Mouse (Mus musculus) forebrain, embryonic 16.5 days (tissue): ENCODE results near the gene Cyb5rl. TPM values are rescaled to one million over a fixed set of nuclear protein-coding genes. Genes with fewer than 3 reads are reported as not detected.
"Not testable (repeated sequence)": the region's sequence is repeated elsewhere in the genome, so short reads cannot be mapped to it uniquely, and the experiment has no call there.

Experiments
- ATAC-seq: fragments of 200-750 bp; cut with Nextera tagmentation; 2 replicates; pipeline ENCODE4 v1.8.0; 2017; ENCODE audit warnings: mild to moderate bottlenecking, moderate library complexity
- H3K27ac ChIP-seq: fragments of 300-500 bp; sonication (generic); 2 replicates; pipeline ENCODE4 v1.5.1; 2014; ENCODE audit warnings: low read length, control low read depth
- H3K27me3 ChIP-seq: fragments of 300-500 bp; sonication (generic); replicated peaks from 2 replicates; pipeline ENCODE4 v1.6.1; 2014; ENCODE audit warnings: low read length; ENCODE audit not compliant: control insufficient read depth, insufficient read depth
- H3K36me3 ChIP-seq: fragments of 300-500 bp; sonication (generic); 2 replicates; pipeline ENCODE4 v1.6.1; 2014; ENCODE audit not compliant: control insufficient read depth, insufficient read depth
- H3K4me1 ChIP-seq: fragments of 300-500 bp; sonication (generic); replicated peaks from 2 replicates; pipeline ENCODE4 v1.6.1; 2014; ENCODE audit warnings: low read length; ENCODE audit not compliant: control insufficient read depth, insufficient read depth
- H3K4me2 ChIP-seq: fragments of 300-500 bp; sonication (generic); 2 replicates; pipeline ENCODE4 v1.6.1; 2014; ENCODE audit warnings: mild to moderate bottlenecking, low read length, control low read depth
- H3K4me3 ChIP-seq: fragments of 300-500 bp; sonication (generic); replicated peaks from 2 replicates; pipeline ENCODE4 v1.5.1; 2014; ENCODE audit warnings: mild to moderate bottlenecking, low read length, control low read depth
- H3K9ac ChIP-seq: fragments of 300-500 bp; sonication (generic); replicated peaks from 2 replicates; pipeline ENCODE4 v1.6.1; 2014; ENCODE audit warnings: low read depth, low read length, control low read depth
- H3K9me3 ChIP-seq: fragments of 300-500 bp; sonication (generic); 2 replicates; pipeline ENCODE4 v1.6.1; 2016; ENCODE audit warnings: low read length; ENCODE audit not compliant: control insufficient read depth
- WGBS: fragments of 180-500 bp; shearing (Covaris S2); extraction: QIAGEN DNeasy Blood & Tissue Kit; methylation state at CpG from one replicate; pipeline ENCODE4 v1.1.7; 2014; 5-methylcytosine and 5-hydroxymethylcytosine counted together
- polyA plus RNA-seq: library from polyadenylated mRNA; unstranded; fragments of >200 nt; fragmentation: Nextera tagmentation; extraction: Ambion mirVana; gene quantifications from 2 replicates; pipeline ENCODE4 v1.2.1, GENCODE M21; 2015

Cyb5rl gene
- polyA plus RNA-seq, 1 experiment from 2014 or later: 4.0 TPM

GRCm38 (mm10) chr4:107096043-107096442 lies 29.3 kb downstream of the Cyb5rl start:
- ATAC-seq: no peak
- H3K9me3 ChIP-seq: no peaks in the 10 kb centered on the region
- 36% methylated on average over 6 of the region's 6 CpGs for WGBS
- no peak overlapping the region for H3K9ac ChIP-seq
- H3K27me3 ChIP-seq: no peaks in the 10 kb centered on the region
- no peak overlapping the region for H3K4me2 ChIP-seq
- H3K27ac ChIP-seq: no peak overlapping the region
- no peak overlapping the region for H3K4me3 ChIP-seq
- H3K36me3 ChIP-seq: no peaks in the 10 kb centered on the region
- H3K4me1 ChIP-seq: peaks cover 2% of the 10 kb centered on the region; the same call in 1 of the 2 replicates

GRCm38 (mm10) chr4:107096841-107097373 lies 30.1 kb downstream of the Cyb5rl start, which contains the start of gene Cdcp2:
TSS of gene Cdcp2 (plus strand) at chr4:107096891.
- no peaks in the 10 kb centered on the region for H3K27me3 ChIP-seq
- H3K9ac ChIP-seq: no peak within 1 kb of the TSS
- no peaks in the 10 kb centered on the region for H3K36me3 ChIP-seq
- no peak within 1 kb of the TSS for H3K27ac ChIP-seq
- no peak within 1 kb of the TSS for H3K4me2 ChIP-seq
- ATAC-seq: no peak
- H3K4me3 ChIP-seq: no peak within 1 kb of the TSS
- H3K9me3 ChIP-seq: no peaks in the 10 kb centered on the region
- peaks cover 2% of the 10 kb centered on the region; the same call in 1 of the 2 replicates for H3K4me1 ChIP-seq
- 55% methylated on average over 16 of the region's 16 CpGs for WGBS

- no peak overlapping the region for H3K27ac ChIP-seq
- no peak overlapping the region for H3K9ac ChIP-seq
- H3K9me3 ChIP-seq: no peaks in the 10 kb centered on the region
- no peak for ATAC-seq
- WGBS: 64% methylated on average over 15 of the region's 15 CpGs
- no peak overlapping the region for H3K4me2 ChIP-seq
- no peaks in the 10 kb centered on the region for H3K27me3 ChIP-seq
- no peak overlapping the region for H3K4me3 ChIP-seq
- H3K4me1 ChIP-seq: peaks cover 2% of the 10 kb centered on the region; the same call in 1 of the 2 replicates
- no peaks in the 10 kb centered on the region for H3K36me3 ChIP-seq
These were observed 31.1 kb downstream of the Cyb5rl start for GRCm38 (mm10) chr4:107097871-107098270.

- H3K9me3 ChIP-seq: no peaks in the 10 kb centered on the region
- 87% methylated on average over 10 of the region's 10 CpGs for WGBS
- H3K4me1 ChIP-seq: peaks cover 2% of the 10 kb centered on the region; the same call in 1 of the 2 replicates
- H3K9ac ChIP-seq: no peak overlapping the region
- no peak for ATAC-seq
- no peak overlapping the region for H3K4me3 ChIP-seq
- no peak overlapping the region for H3K27ac ChIP-seq
- H3K4me2 ChIP-seq: no peak overlapping the region
- H3K36me3 ChIP-seq: no peaks in the 10 kb centered on the region
- H3K27me3 ChIP-seq: no peaks in the 10 kb centered on the region
These were observed 31.6 kb downstream of the Cyb5rl start for GRCm38 (mm10) chr4:107098375-107098774.

GRCm38 (mm10) chr4:107098791-107099525 lies 32.2 kb downstream of the Cyb5rl start:
- Histone ChIP-seq H3K27me3 (no peaks in the 10 kb centered on the region), H3K27ac (no peak overlapping the region), H3K9me3 (no peaks in the 10 kb centered on the region), H3K4me1 (peaks cover 2% of the 10 kb centered on the region; the same call in 1 of the 2 replicates), H3K36me3 (no peaks in the 10 kb centered on the region), H3K4me2 (no peak overlapping the region), H3K9ac (no peak overlapping the region), H3K4me3 (no peak overlapping the region)
- WGBS: 68% methylated on average over 17 of the region's 17 CpGs
- no peak for ATAC-seq

GRCm38 (mm10) chr4:107102220-107102619 lies 35.4 kb downstream of the Cyb5rl start:
- Histone ChIP-seq H3K36me3 (no peaks in the 10 kb centered on the region), H3K27ac (no peak overlapping the region), H3K4me2 (no peak overlapping the region), H3K9ac (no peak overlapping the region), H3K4me3 (no peak overlapping the region), H3K4me1 (peaks cover 1% of the 10 kb centered on the region; the same call in 1 of the 2 replicates), H3K27me3 (no peaks in the 10 kb centered on the region), H3K9me3 (no peaks in the 10 kb centered on the region)
- no peak for ATAC-seq
- 84% methylated on average over 8 of the region's 8 CpGs for whole genome bisulfite sequencing

GRCm38 (mm10) chr4:107106777-107107176 lies 40.0 kb downstream of the Cyb5rl start:
- 91% methylated on average over 16 of the region's 16 CpGs for WGBS
- H3K27me3 ChIP-seq: no peaks in the 10 kb centered on the region

GRCm38 (mm10) chr4:107108291-107108731 lies 41.5 kb downstream of the Cyb5rl start:
- H3K27me3 ChIP-seq: no peaks in the 10 kb centered on the region
- H3K27ac ChIP-seq: no peak overlapping the region
- H3K9me3 ChIP-seq: no peaks in the 10 kb centered on the region
- H3K4me2 ChIP-seq: no peak overlapping the region
- WGBS: 52% methylated on average over 13 of the region's 13 CpGs
- no peak for ATAC-seq
- H3K4me1 ChIP-seq: 0 out of 2 replicates have a peak, but pooled peaks cover 3% of the 10 kb centered on the region
- no peaks in the 10 kb centered on the region for H3K36me3 ChIP-seq
- no peak overlapping the region for H3K9ac ChIP-seq
- H3K4me3 ChIP-seq: no peak overlapping the region

More at GRCm38 (mm10) chr4:107106777-107107176, 40.0 kb downstream of the Cyb5rl start:
- H3K4me3 ChIP-seq: no peak overlapping the region
- ATAC-seq: no peak
- no peak overlapping the region for H3K9ac ChIP-seq
- 0 out of 2 replicates have a peak, but pooled peaks cover 3% of the 10 kb centered on the region for H3K4me1 ChIP-seq
- no peaks in the 10 kb centered on the region for H3K36me3 ChIP-seq
- no peaks in the 10 kb centered on the region for H3K9me3 ChIP-seq
- H3K4me2 ChIP-seq: no peak overlapping the region
- H3K27ac ChIP-seq: no peak overlapping the region

- not testable (repeated sequence) for H3K4me1 ChIP-seq, H3K9me3 ChIP-seq, H3K4me3 ChIP-seq, H3K27ac ChIP-seq, H3K4me2 ChIP-seq, H3K9ac ChIP-seq, H3K36me3 ChIP-seq, H3K27me3 ChIP-seq, ATAC-seq
- WGBS: 94% methylated on average over 6 of the region's 6 CpGs
These were observed 42.4 kb downstream of the Cyb5rl start for GRCm38 (mm10) chr4:107109181-107109580.
